Mouse (Mus musculus): ENCODE results near the gene Sult4a1. TPM values are rescaled to one million over a fixed set of nuclear protein-coding genes. Genes with fewer than 3 reads are reported as not detected.
"Not testable (repeated sequence)": the region's sequence is repeated elsewhere in the genome, so short reads cannot be mapped to it uniquely, and the experiment has no call there.

Gene Sult4a1
- total RNA-seq, 2 experiments from 2014 or later: 0.39 TPM; not detected in 1

GRCm38 (mm10) chr15:84105924-84106500 is 458 bp upstream of the Sult4a1 start:
- intact Hi-C loops (cut with DNase I): no loop called here
- DNase-seq: no peak

DNA sequence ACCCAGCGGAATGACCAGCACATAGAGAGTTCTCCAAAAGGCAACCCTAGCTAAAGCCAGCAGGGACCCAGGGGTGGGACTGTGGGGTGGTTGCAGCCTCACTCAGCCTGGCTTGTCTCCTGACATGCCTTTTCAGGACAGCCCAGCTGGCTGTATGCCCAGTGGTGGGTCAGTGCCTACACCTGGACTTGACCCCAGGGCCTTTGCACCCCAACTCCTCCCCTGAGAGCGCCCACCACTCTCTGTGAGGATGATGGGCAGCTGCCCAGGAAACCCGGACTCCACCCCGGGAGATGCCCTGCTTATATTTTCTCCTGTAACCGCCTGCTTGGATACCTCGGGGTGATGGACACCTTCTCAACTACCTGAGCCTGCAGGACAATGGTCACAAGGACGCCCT is 928 bp downstream of the Sult4a1 start:
- DNase-seq: no peak
- intact Hi-C loops (cut with DNase I): no loop called here

DNA sequence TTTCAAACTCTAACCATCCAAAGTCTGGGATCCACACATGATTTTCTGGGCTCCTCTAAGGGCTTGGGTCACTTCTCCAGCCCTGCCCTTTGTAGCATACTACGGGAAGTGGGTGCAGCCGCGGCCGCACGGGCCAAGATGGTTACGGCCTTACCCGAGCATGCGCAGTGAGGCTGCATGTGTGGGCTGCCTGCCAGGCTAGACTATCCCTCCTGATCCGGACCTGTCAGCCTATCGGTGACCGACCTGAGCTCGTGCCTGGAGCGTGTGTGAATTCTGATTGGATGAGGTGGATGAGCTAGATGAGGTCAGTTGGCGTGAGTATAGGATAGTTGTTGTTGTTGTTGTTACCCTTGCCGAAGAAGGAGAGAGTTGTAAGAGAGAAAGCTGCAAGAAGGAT is 8.0 kb downstream of the Sult4a1 start:
- DNase-seq; intact Hi-C loops (cut with DNase I): not testable (repeated sequence)

GRCm38 (mm10) chr15:84096051-84096450 is 9.5 kb downstream of the Sult4a1 start:
- DNase-seq: no peak
- intact Hi-C loops (cut with DNase I): no loop called here

DNA sequence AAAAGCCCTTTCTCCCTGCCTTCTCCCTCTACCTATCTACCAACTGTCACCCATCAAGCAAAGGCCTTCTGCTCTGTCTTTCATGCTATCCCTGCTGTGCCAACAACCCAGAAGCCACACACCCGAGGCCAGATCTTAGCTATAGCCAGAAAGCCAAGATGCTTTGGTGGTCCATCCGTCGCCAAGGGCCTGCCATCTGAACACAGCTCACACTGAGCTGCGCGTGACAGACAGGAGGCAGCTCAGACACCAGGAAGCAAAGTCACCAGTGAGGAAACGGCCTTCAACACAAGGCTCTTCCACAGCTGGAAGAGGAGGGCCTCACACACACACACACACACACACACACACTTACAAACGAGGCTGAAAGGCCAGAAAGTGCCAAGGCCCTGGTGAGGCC is 10.6 kb downstream of the Sult4a1 start:
- no peak for DNase-seq
- intact Hi-C loops (cut with DNase I): no loop called here

DNA sequence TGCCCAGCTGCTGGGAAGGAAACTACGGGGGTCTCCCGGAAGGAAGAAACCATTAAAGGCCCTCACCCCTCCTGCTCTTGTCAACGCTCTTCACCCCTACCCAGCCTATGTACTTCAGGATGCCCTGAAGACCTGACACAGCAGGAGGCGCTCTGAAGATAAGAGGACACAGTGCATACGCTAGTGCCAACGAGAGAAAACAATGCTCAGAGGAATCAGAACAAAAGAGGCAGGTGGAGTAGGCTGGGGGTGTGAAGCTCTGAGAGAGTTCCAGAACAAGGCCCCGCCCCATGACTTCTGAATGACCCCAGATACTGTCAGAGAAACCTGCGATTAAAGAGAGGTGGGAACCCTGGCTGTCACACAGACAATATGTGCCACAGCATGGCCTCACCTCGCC is 18.8 kb downstream of the Sult4a1 start:
- intact Hi-C loops (cut with DNase I): no loop called here
- no peak for DNase-seq

- intact Hi-C loops (cut with DNase I): no loop called here
- DNase-seq: no peak
These were observed 19.2 kb downstream of the Sult4a1 start for GRCm38 (mm10) chr15:84086364-84086763.

DNA sequence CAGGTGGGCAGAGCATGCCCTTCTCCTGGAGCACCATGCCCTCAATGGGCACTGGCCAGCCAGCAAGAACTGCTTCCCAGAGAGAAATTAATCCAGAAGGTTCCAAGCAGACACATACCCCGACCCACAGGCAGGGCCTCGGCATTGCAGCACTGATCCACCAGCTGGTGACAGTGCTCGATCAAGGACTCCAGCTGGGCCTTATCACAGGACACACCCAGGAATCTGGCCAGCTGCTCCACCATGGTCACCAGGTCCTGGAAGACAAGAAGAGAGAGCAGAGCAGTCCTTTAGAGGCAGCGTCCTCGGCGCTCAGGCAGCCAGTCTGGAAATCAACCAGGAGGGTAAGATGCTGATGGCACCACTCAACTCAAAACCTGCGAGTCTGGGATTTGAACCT is 25.5 kb downstream of the Sult4a1 start:
- intact Hi-C loops (cut with DNase I): no loop called here
- DNase-seq: no peak

DNA sequence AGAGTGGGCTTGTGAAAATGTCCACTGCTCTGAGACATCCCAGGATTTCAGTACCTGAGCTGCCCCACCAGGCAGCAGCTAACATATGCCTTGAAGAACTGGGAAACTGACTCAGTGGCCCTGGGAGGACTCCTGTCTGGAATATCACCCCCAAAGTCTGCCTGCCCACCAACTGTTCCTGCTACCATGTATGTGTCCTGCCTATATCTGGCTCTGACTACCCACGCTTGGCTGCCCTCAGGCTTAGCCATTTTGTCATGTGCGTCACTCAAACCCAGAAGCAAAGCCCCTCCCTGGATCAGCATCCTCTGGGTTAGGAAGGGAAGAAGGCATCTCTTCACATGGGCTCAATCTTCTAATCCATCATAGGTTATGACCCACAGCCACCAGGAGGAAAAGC is 26.0 kb downstream of the Sult4a1 start:
- no peak for DNase-seq
- intact Hi-C loops (cut with DNase I): no loop called here

DNA sequence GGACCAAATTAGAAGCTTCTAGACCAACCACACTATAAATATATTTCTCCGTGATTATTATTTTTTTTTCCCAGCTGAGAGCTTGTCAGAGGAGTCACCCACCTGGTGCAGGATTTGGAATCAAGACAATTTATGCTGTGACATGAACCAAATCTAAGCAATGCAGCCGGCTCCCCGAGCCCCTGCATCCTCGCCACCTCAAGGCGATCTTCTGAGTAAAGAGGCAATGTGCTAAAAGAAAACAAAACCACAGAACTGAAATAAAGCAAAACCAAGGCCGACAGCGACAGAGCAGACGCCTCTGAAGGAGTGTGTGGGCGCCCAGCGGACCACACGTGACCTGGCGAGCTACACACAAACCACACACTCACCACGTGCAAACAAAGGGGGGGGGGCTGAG is 26.9 kb downstream of the Sult4a1 start:
- DNase-seq: no peak
- intact Hi-C loops (cut with DNase I): no loop called here

DNA sequence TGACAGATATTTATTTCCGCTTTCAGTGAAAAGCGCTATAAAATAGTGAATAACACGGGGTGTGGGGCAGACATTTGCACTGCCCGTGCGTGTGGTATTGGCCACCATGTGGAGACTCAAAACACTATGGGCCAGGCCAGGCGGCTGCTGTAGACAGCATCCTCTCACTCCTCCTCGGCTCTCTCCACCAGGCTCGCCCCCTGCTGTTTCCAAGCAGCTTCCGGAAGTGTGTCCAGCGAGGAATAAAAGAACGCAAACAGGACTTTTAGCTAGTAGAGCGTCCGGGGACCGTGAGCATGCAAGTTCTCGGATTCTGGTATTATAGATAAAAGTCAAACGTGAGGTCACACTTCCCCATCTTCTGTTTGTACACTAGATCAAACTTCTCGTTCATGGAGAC is 28.4 kb downstream of the Sult4a1 start:
- intact Hi-C loops (cut with DNase I): no loop called here
- DNase-seq: no peak

DNA sequence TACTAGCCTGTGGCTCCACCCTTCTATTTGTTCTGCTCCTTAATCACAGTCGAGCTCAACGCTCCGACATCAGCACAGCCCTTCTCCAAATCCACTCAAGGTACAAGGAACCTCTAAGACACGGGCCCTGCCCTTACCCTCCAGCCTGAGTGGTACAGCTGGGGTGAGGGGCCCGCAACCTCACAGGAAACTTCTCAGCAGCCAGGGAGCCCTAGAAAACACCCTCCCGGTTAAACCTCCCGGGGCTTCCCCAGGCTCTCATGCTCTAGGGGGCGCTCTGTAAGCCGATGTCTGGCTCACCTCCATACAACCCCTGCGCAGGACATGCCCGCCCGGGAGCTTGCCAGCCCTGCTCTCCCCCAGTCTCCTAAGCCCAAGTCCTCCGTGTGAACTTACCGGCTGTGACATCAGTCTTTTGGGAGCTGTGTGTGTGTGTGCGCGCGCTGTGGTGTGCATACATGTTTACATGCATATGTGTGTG is 30.8 kb downstream of the Sult4a1 start:
- DNase-seq: no peak
- intact Hi-C loops (cut with DNase I): loop anchor here (1.0 to 5.0 kb wide), 3 partner anchors 93 to 557 kb away; partner anchors contain the start of gene Pnpla3

DNA sequence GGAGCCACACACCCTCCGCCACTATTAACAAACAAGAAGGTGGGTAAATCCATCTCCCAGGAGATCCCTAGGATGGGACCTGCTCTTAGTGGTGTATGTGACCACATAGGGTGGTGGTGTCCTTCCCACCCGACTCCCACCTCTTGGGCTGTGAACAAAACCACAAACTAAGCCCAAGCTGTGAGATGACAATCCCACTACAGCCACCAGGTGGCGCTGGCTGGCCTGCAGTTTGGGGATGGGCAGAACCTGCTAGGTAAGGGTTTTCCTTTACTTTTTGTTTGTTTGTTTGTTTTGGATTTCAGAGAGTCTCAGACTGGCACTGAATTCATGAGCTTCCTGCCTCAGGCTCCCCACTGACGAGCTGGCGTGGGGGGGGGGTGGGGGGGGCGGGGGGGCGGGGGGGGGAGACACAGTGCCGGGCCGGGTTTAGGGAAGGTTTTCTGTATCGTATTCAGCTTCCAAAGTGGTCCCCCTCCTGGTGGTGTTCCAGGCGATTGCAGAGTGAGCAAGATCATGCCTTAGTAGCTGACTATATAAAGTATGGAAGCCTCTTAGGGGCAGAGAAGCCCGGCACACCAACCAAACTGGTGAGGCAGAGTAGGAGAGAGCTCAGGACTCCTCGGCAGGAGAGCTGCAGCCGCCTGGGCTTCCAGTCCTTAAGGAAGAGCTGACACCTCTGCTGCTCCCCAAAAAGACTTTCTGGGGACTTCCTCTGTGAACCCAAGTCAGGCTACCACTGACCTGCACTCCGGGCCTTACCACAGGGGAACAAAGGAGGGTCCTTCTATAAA is 31.4 kb downstream of the Sult4a1 start:
- DNase-seq: peak; percentile 57 to 74
- intact Hi-C loops (cut with DNase I): loop anchor here (1.0 to 5.0 kb wide), 3 partner anchors 93 to 557 kb away; partner anchors contain the start of gene Pnpla3

DNA sequence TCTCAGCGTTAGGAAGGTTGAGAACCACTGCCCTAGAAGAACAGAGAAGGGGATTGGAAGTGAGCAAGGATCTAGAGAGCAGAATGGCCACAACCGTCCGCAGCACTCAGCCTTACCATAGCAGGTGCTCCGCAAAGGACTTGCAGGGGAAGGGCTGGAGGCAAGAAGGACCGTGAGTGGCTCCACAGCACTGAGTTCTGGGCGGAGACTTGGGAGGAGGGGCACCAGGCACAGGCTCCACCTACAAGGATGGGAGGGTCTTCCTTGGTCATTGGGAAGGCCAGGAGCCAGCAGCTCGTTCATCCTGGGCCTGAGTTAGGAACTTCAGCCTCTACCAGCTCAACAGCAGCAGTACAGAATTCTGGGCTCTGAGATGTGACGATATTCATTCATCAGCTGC is 32.5 kb downstream of the Sult4a1 start:
- intact Hi-C loops (cut with DNase I): loop anchor here (5.0 kb wide), 2 partner anchors 94 to 539 kb away; partner anchors contain the start of gene Pnpla3
- no peak for DNase-seq

DNA sequence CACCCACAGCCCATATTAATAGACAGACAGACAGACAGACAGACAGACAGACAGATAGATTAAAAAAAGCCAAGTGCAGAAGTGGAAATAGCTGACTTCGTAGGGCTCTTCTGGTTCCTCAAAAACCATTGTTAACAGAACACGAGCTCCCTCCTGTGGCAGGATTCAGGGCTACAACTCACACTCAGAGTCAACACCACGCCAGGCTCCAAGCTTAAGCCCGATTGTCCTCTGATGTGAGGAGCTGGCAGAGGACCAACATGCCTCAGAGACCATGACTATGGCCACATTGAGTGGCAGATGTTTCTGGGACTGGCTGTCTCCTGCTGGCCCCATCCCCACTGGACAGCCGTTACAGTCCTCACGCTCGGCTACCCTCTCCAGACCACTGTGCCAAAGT is 33.3 kb downstream of the Sult4a1 start:
- intact Hi-C loops (cut with DNase I): loop anchor here (5.0 kb wide), 2 partner anchors 95 to 540 kb away; partner anchors contain the start of gene Pnpla3
- DNase-seq: peak; percentile 25 to 58

DNA sequence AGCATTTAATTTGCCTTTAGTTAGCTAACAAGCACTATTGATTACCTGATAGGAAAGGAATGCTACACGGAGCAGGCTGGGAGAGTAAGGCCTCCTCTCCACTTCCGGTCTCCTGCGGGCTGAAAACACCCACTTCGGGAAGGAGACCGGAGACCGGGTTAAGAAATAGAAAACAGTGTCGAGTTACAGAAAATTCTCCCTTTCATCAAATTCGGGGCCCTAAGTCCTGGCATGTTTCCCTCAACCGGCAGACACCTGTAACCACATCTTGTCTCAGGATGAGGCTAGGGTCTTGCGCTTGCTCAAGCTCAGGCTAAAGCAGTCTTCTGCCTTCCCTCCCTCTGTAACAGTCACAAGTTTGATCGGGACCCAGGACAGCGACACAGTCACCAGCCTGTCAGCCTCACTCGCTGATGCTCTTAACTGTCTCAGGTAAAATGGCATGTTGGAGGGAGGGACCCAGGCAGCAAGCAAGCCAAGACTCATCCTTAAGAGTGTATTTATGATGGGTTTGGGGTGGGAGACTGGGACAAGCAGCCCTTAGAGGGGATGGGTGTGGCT is 35.4 kb downstream of the Sult4a1 start:
- intact Hi-C loops (cut with DNase I): loop anchor here (5.0 kb wide), 2 partner anchors 97 to 542 kb away; partner anchors contain the start of gene Pnpla3
- DNase-seq: no peak

- no peak for DNase-seq
- intact Hi-C loops (cut with DNase I): loop anchor here (5.0 kb wide), 2 partner anchors 98 to 543 kb away; partner anchors contain the start of gene Pnpla3
These were observed 36.0 kb downstream of the Sult4a1 start for GRCm38 (mm10) chr15:84069455-84070050.

DNA sequence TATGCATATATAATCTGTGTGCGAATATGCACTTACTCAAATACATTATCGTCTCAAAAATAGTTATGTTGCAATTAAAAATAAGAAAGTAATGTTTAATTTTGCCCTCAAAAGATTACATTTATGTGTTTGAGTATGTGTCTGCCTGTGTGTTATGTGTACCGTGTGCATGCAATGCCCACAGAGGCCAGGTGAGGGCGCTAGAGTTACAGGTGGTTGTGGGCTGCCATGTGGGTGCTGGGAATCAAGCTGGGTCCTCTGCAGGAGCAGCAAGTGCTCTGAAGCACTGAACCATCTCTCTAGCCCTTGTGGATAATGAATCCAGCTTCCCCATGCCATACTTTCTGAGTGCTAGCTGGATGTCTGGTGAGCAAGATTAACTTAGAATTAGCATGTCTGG is 39.9 kb downstream of the Sult4a1 start:
- DNase-seq: no peak
- intact Hi-C loops (cut with DNase I): no loop called here

GRCm38 (mm10) chr15:84065140-84065539 is 40.4 kb downstream of the Sult4a1 start, which contains the start of gene Efcab6:
Gene Efcab6, minus strand, starts transcription at chr15:84065379.
- intact Hi-C loops (cut with DNase I): no loop called here
- DNase-seq: no peak

DNA sequence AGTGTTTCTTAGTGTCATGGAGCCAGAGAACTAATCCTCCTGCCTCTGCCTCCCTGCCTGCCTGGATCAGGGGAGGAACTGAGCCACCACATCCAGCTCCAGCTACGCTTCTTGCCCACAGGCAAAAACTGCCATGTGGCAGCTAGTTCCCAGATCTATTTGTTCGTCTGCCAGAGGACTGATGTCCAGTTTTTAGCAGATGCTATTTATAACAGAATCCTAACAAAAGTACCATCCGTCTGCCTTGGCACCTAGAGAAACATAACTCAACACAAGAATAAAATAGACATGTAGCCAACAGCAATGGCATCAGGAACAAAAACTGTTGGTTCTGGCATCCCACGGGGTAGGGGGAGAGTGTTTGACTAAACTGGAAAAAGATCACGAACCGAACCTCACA is 46.7 kb downstream of the Sult4a1 start:
- intact Hi-C loops (cut with DNase I): no loop called here
- DNase-seq: no peak

DNA sequence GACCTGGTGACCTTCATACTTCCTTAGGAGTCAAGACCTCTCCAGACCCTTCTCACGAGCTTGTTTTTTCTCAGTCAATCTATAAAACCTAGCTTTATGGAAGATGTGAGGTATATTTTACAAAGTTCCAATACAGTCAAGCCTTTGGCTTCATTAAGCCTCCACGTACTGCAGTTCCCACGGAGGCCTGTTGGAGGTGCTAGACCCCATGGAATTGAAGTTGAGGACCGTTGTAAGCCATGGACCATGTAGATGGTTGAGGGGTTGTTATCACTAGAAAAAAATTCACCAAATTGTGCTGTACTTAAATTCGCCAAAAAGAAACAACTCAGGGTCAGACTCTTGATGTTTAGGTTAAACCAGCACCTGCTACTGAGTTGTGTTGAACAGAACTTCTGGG is 49.5 kb downstream of the Sult4a1 start:
- DNase-seq: no peak
- intact Hi-C loops (cut with DNase I): no loop called here
